23 mouse cellular contexts compared by ENCODE assay signal in the genomic region with DNA sequence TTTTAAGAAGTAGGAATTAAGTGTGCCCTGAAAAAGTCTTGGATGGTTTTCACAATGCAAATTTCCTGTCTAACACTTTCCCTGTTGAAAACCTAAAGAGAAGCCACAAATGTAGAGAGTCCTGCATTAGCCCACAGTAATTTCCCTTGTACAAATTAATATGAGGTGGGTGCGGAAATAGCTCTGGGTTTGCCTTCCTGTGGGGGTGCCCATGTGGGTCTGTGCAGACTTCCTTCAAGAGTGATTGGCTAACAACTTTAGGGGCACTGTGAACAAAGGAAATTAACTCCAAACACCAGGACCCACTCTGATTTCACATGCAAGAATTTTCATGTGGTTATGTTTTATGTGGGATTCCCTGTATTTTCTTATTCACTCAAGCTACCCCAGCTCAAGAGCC.
A peak's percentile ranks its signal among the peaks of the same experiment; 100 is the strongest.
DNase-seq lines count a peak whose midpoint lies in the region; ATAC-seq and TF ChIP-seq lines count a peak whose summit lies in the region.
"Had no signal": no experiment of that assay in that cellular context is flagged by ENCODE, and none has a peak within 500 bp of the region (broad histone marks: within the 10 kb centered on the region; RNA-seq: fewer than 3 reads in every experiment).

No protein-coding gene starts in this region.

- no peak for TF ChIP-seq CTCF in lung, embryonic 14.5 days (IDR thresholded peaks at IDR 0.05; ENCODE audit: low read depth)

- H3K4me2 ChIP-seq in lung, embryonic 14.5 days, result no peak overlapping the region
- H3K4me2 ChIP-seq: heart, embryonic 12.5 days; heart, embryonic 15.5 days; hindbrain, embryonic 14.5 days had no signal

- no peak overlapping the region for H3K4me3 ChIP-seq in lung, embryonic 14.5 days (ENCODE audit: low read depth, low read length)
- H3K4me3 ChIP-seq: heart, embryonic 12.5 days; heart, embryonic 15.5 days had no signal

- WGBS in lung, embryonic 14.5 days, result 85% methylated on average over 1 of the region's 1 CpGs

- peak; percentile 29 for DNase-seq in lung, embryonic 14.5 days
- no peak for DNase-seq in lung, postnatal 10 days
- no peak for DNase-seq in heart, adult 18-20 months
- no peak for DNase-seq in heart, adult 8-10 months (ENCODE audit: low spot score)
- DNase-seq: adrenal gland, adult 2 months; adrenal gland, postnatal 14 days; B cell, adult 2 months; cerebellum, adult 11-12 months; cerebellum, adult 8-10 months; cerebellum, postnatal 10 days; cerebellum, postnatal 36 days; gastrocnemius, postnatal 25 days; heart, postnatal 10 days; heart, postnatal 36 days had no signal

- H3K9ac ChIP-seq in lung, embryonic 14.5 days, result no peak overlapping the region
- H3K9ac ChIP-seq: heart, embryonic 12.5 days; heart, embryonic 15.5 days; hindbrain, embryonic 14.5 days had no signal

- no peaks in the 10 kb centered on the region for H3K4me1 ChIP-seq in lung, embryonic 14.5 days (ENCODE audit: insufficient read depth)
- H3K4me1 ChIP-seq: heart, embryonic 12.5 days; heart, embryonic 15.5 days had no signal

- no peaks in the 10 kb centered on the region for H3K27me3 ChIP-seq in lung, embryonic 14.5 days (ENCODE audit: insufficient read depth, low read length)

- H3K9me3 ChIP-seq in lung, embryonic 14.5 days (ENCODE audit: low read depth, low read length), result no peaks in the 10 kb centered on the region
- H3K9me3 ChIP-seq: heart, embryonic 12.5 days; heart, embryonic 15.5 days had no signal

- no peaks in the 10 kb centered on the region for H3K36me3 ChIP-seq in lung, embryonic 14.5 days (ENCODE audit: insufficient read depth)
- H3K36me3 ChIP-seq: heart, embryonic 12.5 days; heart, embryonic 15.5 days had no signal

- ATAC-seq in lung, embryonic 14.5 days (ENCODE audit: insufficient read depth), result no peak
- ATAC-seq in hematopoietic stem cell, adult 5-6 weeks (replicated peaks in 1 of 2; ENCODE audit: insufficient read depth in 1 of 2, low FRiP score in 2 of 2, low TSS enrichment in 1 of 2, low read depth in 1 of 2, poor library complexity in 2 of 2, severe bottlenecking in 2 of 2), result peak; percentile 76 to 80
- peak; percentile 76 for ATAC-seq in megakaryocyte progenitor cell, adult 5-6 weeks (replicated peaks; ENCODE audit: poor library complexity)
- ATAC-seq: forebrain, embryonic 14.5 days; hindbrain, postnatal 0 days; inflammation-experienced regulatory T-cells, adult 6 months; intestine, embryonic 16.5 days had no signal

- H3K27ac ChIP-seq in lung, embryonic 14.5 days (ENCODE audit: low read depth), result no peak overlapping the region
- H3K27ac ChIP-seq: heart, embryonic 15.5 days; hindbrain, embryonic 14.5 days; hindbrain, postnatal 0 days had no signal
